ENCODE assay signal across 8 mouse cellular contexts in the genomic region with DNA sequence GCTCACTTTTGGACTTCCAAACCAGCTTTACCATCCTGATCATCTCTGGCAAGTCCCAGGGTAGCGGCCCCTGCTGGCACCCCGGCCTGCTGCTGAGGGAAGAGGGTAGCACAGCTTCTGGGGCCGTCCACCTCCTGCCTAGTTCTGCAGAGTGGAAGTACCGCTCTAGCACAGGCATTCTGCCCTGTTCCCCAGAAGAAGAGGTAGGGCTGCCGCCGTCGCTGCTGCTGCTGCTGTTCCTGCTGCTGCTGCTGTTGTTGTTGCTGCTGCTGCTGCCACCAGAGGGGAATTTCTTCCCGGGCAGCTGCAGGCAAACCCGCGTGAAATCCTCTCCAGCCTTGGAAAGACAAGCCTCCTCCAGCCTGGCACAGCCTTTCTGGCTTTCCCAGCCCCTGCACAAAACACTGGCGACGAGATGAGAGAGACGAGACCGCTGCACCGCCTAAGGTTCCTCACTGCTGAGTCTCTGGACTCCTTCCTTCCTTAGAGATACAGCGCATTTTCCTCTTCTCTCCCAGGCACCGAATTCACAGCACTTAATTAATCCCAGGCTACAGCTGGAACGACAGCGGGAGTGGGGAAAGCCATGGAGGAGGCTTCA.
A peak's percentile ranks its signal among the peaks of the same experiment; 100 is the strongest.
DNase-seq lines count a peak whose midpoint lies in the region; ATAC-seq lines count a peak whose summit lies in the region.

No protein-coding gene starts in this region.

- no peaks in the 10 kb centered on the region for H3K9me3 ChIP-seq in hindbrain, embryonic 15.5 days

- no peaks in the 10 kb centered on the region for H3K36me3 ChIP-seq in hindbrain, embryonic 15.5 days

- peak; percentile 15 to 67 for DNase-seq in spleen, postnatal 4 days (ENCODE audit: low spot score in 2 of 2)
- DNase-seq in spleen, postnatal 14 days (ENCODE audit: low spot score in 2 of 2) = no peak
- peak; percentile 10 to 41 for DNase-seq in frontal cortex, postnatal 10 days (ENCODE audit: low spot score in 2 of 2)
- peak; percentile 34 to 46 for DNase-seq in left cerebral cortex, adult 18-20 months (ENCODE audit: low spot score in 2 of 2)
- DNase-seq in lung, postnatal 10 days = peak; percentile 75
- DNase-seq in ovary, postnatal 10 days (ENCODE audit: low spot score) = peak; percentile 29
- peak; percentile 21 for DNase-seq in urinary bladder, postnatal 25 days (ENCODE audit: low spot score)

- peak overlapping the region; percentile 40 for H3K4me3 ChIP-seq in hindbrain, embryonic 15.5 days

- ATAC-seq in hindbrain, embryonic 15.5 days (ENCODE audit: low FRiP score, low read depth) = peak; percentile 79; the same call in 1 of the 2 replicates

- peak overlapping the region; percentile 45 for H3K9ac ChIP-seq in hindbrain, embryonic 15.5 days

- H3K27ac ChIP-seq in hindbrain, embryonic 15.5 days (replicated peaks) = peak overlapping the region; percentile 78

- peaks cover 18% of the 10 kb centered on the region for H3K4me1 ChIP-seq in hindbrain, embryonic 15.5 days (replicated peaks)

- H3K4me2 ChIP-seq in hindbrain, embryonic 15.5 days = peak overlapping the region; percentile 73

- no peaks in the 10 kb centered on the region for H3K27me3 ChIP-seq in hindbrain, embryonic 15.5 days

- 2% methylated on average over 19 of the region's 19 CpGs for WGBS in hindbrain, embryonic 15.5 days

Comparison
In these comparisons a context has a peak if more than half of its experiments do, and no peak if none do; other contexts are left out.
1. DNase-seq: peak in spleen, postnatal 4 days (2 of 2), frontal cortex, postnatal 10 days (2 of 2), left cerebral cortex, adult 18-20 months (2 of 2), lung, postnatal 10 days (single experiment), ovary, postnatal 10 days (single experiment) and urinary bladder, postnatal 25 days (single experiment); none in spleen, postnatal 14 days (0 of 2).